Mouse (Mus musculus) cerebellum, postnatal 14 days (tissue): Measurements from ENCODE around the gene Tmem131l.
"Not testable (repeated sequence)": the region's sequence is repeated elsewhere in the genome, so short reads cannot be mapped to it uniquely, and the experiment has no call there.

Experiments used
- DNase-seq, 2 experiments: peaks; one replicate each; pipeline ENCODE4 v3.0.0; 2021; ENCODE audit warnings: mixed read lengths in 2 of 2

Gene Tmem131l

GRCm38 (mm10) chr3:83904176-83904958, 135.6 kb downstream of the Tmem131l start:
- peak in 1 of 2 experiments; percentile 30 for DNase-seq

GRCm38 (mm10) chr3:83902943-83903342, 137.0 kb downstream of the Tmem131l start:
- DNase-seq: no peak

- no peak for DNase-seq
These were observed 137.5 kb downstream of the Tmem131l start for GRCm38 (mm10) chr3:83902459-83902858.

GRCm38 (mm10) chr3:83900756-83901373, 139.1 kb downstream of the Tmem131l start:
- no peak for DNase-seq

- peak; percentile 57 to 67 for DNase-seq
These were observed 140.4 kb downstream of the Tmem131l start for GRCm38 (mm10) chr3:83899556-83899955.

GRCm38 (mm10) chr3:83898246-83898645, 141.7 kb downstream of the Tmem131l start:
- no peak for DNase-seq

GRCm38 (mm10) chr3:83895811-83896210, 144.2 kb downstream of the Tmem131l start:
- no peak for DNase-seq

GRCm38 (mm10) chr3:83895111-83895510, 144.9 kb downstream of the Tmem131l start:
- DNase-seq: no peak

- DNase-seq: no peak
These were observed 154.8 kb downstream of the Tmem131l start for GRCm38 (mm10) chr3:83885163-83885562.

- DNase-seq: not testable (repeated sequence)
These were observed 160.5 kb downstream of the Tmem131l start for GRCm38 (mm10) chr3:83879261-83880050.

- DNase-seq: no peak
These were observed 161.2 kb downstream of the Tmem131l start for GRCm38 (mm10) chr3:83878801-83879200.

GRCm38 (mm10) chr3:83876299-83876698, 163.7 kb downstream of the Tmem131l start:
- DNase-seq: no peak

- not testable (repeated sequence) for DNase-seq
These were observed 164.9 kb downstream of the Tmem131l start for GRCm38 (mm10) chr3:83875078-83875477.

GRCm38 (mm10) chr3:83872853-83873252, 167.1 kb downstream of the Tmem131l start:
- not testable (repeated sequence) for DNase-seq

GRCm38 (mm10) chr3:83871962-83872361, 168.0 kb downstream of the Tmem131l start:
- DNase-seq: not testable (repeated sequence)

- not testable (repeated sequence) for DNase-seq
These were observed 168.4 kb downstream of the Tmem131l start for GRCm38 (mm10) chr3:83871559-83871958.

- DNase-seq: no peak
These were observed 170.2 kb downstream of the Tmem131l start for GRCm38 (mm10) chr3:83869776-83870175.

- DNase-seq: not testable (repeated sequence)
These were observed 172.9 kb downstream of the Tmem131l start for GRCm38 (mm10) chr3:83867026-83867425.

- no peak for DNase-seq
These were observed 174.8 kb downstream of the Tmem131l start for GRCm38 (mm10) chr3:83865216-83865615.

- DNase-seq: no peak
These were observed 175.9 kb downstream of the Tmem131l start for GRCm38 (mm10) chr3:83864064-83864548.

GRCm38 (mm10) chr3:83862956-83863355, 177.0 kb downstream of the Tmem131l start:
- peak; percentile 3 to 4 for DNase-seq

GRCm38 (mm10) chr3:83859595-83859994, 180.4 kb downstream of the Tmem131l start:
- DNase-seq: no peak

- DNase-seq: no peak
These were observed 180.9 kb downstream of the Tmem131l start for GRCm38 (mm10) chr3:83859071-83859470.
